Mouse (Mus musculus) ZHBTc4 (cell line): ENCODE measurements around the gene Zfp292.

Experiments
- DNase-seq: peaks from one replicate; pipeline ENCODE4 v3.0.0-alpha.2; 2011; ENCODE audit warnings: low read depth, low spot score

Zfp292 gene

DNA sequence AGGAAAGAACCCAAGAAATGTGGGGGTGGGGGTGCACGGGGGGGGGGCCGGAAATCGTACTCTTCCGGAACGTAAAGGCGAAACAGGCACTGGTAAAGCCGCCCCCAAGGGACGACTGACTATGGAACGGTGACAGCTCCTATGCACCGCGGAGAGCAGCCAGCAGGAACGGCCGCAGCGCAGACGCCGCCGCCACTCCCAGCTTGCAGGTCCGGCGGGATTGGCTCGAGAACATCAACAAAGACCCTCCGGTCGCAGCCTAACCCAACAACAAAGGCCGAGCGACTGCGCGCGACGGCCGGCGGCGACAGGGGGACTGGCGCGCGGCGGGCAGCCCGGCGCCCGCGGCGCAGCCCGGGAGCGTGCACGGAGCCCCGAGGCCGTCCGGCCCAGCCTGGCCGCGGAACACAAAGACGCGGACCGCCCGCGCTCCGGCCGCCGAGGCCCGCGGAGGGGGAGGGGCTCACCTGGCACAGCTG, 430 bp downstream of the Zfp292 start:
- DNase-seq: peak; percentile 86

DNA sequence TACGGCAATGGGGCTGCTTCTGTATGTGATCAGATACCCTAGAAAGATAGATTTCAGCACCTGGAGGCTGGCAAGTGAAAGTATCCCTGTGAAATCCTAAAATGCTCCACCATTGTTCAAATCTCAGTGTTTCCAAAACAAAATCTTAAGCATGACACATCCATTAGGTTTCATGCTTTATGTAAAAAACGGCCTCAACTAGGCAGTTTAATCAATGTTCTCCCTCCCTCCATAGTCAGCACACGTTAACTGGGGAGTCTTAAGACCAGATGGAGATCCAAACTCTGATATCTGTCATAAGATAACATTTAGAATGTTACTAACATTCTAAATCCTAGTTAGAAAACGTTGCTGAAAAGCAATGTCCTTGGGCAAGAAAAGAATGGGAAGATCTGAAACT, 909 bp downstream of the Zfp292 start:
- no peak for DNase-seq

DNA sequence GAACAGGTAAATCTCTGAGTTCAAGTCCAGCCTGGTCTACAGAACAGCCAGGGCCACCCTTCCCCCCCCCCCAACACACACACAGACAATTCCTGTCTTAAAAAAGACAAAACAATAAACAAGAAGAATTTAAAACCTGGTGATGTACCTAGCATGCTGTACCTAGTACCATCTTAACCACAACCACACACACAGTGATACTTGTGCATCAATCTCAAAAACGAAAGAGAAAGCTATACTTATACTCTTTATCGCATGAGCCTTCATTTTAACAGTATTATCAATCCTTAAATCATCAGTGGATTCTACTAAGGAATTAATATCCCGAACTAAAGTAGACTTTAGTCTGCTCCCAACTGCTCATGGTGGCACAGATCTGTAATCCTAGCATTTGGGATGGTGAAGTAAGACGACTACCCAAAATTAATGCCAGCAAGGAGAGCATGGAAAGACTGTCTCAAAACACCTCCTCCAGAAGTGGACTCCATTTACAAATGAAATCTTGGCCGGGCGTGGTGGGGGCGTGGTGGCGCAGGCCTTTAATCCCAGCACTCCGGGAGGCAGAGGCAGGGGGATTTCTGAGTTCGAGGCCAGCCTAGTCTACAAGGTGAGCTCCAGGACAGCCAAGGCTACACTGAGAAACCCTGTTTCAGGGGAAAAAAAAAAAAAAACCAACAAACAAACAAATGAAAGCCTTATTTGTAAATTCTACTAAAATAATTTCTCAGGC, 1.7 kb downstream of the Zfp292 start:
- peak; percentile 75 for DNase-seq

DNA sequence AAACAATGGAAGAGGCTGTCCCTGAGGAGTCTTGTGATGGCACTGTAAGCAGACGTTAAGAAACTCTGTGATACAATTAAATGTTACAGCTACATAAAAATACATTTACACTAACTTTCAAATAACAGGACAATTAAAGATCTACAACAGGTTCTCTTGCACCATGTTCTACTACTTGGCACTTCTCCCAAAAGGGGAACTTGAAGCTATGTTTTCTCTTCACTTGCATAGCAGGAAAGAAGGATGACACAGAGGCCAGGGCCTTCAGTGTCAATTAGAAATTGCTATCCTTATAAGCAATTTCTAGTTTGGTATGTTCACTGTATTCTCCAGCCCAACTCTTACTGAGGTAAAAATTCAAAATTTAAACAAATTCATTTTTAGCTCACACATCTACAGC, 8.5 kb downstream of the Zfp292 start:
- no peak for DNase-seq

DNA sequence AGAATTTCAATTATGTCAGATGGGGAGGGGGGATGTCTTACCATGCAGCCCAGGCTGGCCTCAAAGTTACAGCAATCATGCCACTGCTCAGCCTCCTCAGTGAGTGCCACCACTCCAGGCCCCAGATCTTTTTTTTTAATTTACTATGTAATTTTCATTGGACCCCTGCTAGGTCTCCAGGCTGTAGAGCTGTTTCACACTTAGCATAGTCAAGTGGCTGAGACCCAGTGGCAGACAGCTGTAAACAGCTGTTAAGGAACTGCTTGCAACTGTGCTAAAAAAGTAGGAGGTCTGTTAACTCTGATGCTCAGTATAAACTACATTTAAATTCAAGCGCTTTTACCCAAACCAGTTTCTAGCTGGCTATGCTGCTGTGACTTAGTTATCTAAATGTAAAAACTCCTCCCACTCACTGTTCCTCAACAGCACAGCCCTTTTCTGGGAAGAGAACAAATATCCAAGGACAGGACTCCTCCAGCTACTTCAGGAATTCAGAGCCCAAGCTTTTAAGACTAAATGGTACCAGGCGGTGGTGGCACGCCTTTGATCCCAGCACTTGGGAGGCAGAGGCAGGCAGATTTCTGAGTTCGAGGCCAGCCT, 9.8 kb downstream of the Zfp292 start:
- DNase-seq: peak; percentile 80

DNA sequence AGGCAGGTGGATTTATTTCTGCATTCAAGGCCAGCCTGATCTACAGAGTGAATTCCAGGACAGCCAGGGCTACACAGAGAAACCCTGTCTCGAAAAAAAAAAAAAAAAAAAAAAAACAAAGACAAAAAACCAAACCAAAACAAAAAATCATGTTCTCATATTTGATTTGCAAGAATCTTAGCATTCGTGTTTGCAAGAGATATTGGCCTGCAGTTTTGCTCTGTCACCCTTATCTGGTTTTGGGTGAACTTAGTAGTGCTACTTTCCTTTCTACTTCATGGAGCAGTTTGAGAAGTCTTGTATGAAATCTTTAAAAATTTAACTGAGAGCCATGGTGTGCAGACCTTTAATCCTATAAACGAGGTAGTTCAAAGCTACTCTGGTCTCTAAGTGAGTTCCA, 12.9 kb downstream of the Zfp292 start:
- no peak for DNase-seq

DNA sequence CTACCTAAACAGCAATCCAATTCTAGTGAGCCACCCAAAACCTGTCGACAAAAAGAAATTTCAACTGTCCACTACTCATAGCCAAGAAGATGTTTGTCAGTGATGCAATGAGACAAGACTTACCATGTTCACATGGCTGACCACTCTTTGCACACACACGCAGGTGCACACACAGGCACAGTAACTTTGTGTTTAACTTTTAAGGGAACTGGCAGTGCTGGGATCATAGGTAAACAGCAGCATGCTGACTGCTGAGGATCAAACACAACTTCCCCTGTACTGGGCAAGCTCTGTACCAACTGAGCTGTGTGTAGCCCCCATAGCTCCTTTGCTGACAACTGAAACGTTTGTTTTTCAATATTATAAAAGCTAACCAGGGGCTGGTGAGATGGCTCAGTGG, 21.3 kb downstream of the Zfp292 start:
- no peak for DNase-seq

DNA sequence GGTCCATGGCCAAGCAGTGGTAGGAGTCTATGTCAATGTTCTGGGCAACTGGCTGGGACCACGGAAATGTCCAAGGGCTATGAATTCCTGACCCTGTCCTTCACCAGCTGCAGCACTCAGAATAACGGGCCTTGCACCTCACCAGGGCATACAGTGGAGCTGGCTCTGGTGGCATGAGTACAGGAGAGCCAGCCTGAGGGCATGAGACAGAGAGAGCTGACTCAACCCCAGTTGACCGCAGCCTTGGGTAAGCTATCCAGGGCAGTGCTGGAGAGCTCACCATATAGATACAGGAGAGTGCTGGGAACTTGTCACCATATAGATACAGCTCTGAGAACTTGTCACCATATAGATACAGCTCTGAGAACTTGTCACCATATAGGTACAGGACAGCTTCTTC, 23.3 kb downstream of the Zfp292 start:
- no peak for DNase-seq

DNA sequence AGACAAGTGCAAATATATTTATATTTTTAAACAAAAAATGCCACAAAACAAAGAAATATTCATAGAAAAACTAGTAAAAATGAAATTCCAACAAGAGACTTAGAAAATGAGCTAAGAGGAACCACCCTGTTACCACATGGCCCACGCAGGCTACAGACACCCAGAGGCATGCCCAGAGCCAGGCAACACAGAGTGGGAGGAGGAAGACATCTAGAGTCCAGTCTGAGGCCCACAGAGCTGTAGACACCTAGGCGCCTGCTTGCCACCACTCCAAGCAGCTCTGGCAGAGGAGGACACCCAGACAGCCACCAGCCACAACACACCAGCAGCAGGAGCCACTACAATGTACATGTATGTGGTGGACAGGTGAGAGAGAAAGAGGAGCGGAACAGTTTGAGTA, 23.9 kb downstream of the Zfp292 start:
- DNase-seq: no peak

DNA sequence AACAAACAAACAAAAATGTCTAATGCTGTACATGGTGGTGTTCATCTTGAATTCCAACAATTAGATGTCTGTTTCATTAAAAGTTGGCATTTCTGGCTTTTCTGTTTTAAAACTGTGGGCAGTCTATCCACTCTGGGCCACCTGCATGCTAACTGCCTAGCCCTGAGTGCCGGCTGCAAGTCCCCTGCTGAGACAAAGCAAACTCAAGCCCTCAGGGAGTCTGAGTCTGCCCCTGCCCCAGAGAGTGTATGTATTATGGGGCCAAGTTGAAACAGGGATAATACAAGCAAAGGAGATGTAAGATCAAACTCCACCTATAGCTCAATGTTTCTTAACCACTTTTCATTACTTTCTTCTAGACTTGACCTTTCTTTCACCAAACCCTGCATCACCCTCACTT, 26.8 kb downstream of the Zfp292 start:
- DNase-seq: peak; percentile 63

DNA sequence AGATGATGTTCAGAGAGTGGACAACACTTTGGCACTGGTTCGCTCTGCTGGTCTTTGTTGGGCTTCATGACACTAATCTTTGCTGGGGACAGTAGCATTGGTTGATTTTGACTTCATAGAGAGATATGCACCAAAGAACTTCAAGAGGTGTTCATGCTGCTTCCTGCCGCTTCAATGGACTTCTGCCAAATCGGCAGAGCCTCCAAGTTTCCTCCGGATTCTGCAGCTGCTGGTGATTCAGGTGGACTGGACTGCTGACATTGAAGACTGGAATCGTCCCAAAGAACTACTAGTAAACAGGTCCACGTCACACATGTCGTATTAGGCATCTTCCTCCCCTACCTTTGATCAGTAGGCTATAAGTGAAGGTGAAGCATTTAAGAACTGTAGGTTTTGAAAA, 30.7 kb downstream of the Zfp292 start:
- DNase-seq: no peak

DNA sequence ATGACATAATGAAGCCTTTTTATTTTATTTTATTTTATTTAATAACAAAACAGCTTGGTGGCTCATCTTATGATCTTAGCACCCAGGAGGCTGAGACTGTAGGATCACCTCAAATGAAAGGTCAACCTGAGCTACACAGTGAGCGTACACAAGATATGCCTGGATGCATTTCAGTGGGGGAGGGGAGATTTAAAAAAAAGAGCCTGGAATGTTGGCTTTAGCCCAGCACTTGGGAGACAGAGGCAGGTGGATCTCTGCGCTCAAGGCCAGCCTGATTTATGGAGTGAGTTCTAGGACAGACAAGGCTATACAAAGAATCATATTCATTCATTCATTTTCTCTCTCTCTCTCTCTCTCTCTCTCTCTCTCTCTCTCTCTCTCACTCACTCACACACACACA, 32.6 kb downstream of the Zfp292 start:
- peak; percentile 59 for DNase-seq

DNA sequence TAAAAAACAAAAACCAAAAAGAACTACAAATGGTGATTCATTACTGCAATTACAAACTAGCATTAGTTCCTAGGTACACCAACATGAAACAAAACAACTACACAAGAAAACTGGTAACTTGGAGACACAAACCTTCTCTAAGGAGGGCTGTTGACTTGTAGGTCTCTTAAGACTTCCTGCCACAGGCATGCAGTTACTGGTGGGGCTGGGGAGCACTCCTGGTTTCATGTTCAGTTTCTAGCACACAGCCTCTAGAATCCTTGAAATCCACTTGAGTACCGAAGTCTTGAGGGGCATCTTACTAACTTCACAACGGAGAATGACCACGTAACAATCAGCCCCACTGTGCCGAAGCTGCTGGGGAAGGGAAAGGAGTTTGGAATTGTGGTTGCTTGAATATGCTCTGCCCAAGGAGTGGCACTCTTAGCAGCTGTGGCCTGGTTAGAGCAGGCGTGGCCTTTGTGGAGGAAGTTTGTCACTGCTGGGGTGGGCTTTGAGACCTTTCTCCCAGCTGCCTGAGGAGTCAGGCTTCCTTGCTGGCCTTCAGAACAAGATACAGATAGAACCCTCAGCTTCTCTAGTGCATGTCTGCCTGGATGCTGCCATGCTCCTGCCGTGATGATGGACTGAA, 35.0 kb downstream of the Zfp292 start:
- DNase-seq: peak; percentile 51

DNA sequence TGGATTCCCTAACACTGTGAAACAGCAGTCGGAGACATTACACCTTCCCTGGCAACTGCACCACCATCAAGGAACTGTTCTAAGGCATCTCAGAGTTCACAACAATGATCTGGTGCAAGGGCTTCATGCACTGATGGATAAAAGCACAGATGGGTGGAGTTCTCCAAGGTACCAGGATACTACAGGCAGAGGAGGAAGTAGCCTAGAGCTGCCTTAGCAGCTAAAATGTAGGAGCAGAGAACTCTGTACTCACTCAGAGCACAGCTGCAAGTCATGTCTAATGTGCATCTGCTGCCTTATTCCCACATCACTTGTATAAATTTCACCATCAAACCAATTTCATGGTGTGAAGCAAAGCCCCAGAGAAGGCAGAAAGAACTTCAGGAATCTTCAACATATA, 38.9 kb downstream of the Zfp292 start:
- no peak for DNase-seq

DNA sequence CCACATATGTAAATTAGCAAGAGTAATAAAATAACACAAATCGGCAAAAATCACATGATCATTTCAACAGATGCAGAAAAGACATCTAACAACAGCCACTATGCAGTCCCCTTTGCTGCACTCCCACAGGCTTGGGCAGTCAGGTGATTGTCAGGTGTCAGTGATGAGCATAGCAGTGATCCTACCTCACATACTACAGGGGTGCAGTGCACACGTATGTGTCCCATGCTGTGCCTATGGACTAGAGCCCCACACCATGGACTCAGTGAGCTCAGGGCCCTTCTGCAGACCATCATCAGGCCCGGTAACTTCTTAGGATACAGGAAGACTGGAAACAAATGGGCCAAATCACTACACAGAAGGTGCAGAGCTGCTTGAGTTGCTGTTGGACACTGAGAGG, 39.9 kb downstream of the Zfp292 start:
- no peak for DNase-seq

DNA sequence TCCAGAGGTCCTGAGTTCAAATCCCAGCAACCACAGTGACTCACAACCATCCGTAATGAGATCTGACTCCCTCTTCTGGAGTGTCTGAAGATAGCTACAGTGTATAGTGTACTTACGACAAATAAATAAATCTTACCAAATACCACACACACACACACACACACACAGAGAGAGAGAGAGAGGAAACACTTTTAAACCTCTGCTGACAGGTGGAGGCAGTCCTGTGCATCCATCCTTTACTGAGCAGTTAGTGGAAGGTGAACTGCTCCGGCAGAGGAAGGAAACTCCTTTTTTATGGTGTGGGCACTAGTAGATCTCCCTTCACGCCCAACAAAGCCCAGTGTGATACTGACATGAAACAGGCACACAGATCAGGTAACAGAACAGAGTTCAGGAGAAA, 51.3 kb downstream of the Zfp292 start:
- DNase-seq: no peak

DNA sequence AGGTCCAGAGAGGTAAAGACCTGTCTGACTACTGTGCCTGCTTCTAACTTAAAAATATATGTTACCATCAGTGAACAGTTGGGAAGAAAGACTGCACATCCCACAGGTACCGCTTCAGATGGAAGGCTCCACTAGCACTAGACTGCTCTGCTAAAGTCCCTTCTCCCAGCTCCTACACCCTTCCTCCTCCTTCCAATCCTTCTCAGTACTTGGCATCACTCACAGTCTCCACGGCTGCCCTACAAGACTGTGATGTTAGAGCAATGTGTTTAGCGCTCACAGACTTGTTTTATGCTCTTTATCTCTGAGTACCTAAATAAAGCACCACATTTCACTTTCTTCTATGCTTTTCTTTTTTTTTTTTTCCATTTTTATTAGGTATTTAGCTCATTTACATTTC, 53.3 kb downstream of the Zfp292 start:
- no peak for DNase-seq

DNA sequence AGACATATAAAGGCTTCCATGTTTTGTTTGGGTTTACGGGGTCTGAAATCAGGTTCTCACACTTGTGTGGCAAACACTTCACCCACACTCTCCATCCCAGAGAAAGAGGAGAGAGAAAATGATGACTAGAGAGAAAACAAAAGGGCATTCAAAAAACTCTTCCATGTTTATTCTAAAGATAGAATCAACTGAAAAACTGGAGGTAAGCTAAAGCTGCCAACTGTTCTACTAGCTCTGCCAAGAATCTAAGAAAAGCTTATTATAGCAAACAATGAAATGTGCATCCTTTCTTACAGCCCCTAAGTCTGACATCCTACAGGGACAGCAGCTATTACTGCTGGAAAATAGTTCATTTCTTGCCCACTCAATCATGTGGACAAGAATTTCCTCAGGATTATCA, 58.9 kb downstream of the Zfp292 start:
- no peak for DNase-seq

DNA sequence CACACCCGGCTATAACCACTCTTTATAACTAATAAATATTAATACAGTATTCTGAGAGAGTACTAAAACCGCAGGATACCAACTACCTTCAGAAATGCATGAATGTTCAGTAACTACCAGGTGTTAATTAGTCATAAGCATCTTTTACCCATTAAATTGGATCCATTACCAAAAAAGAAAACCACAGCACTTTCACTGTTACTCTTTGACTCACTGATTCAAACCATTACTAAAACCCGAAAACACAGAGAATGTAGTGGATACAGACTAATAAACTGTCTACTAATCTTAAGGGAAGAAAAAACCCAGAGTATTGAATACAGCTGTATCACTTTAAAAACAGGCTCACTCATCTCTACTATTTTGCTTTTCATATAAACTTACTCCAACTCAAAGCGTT, 62.9 kb downstream of the Zfp292 start:
- DNase-seq: no peak

DNA sequence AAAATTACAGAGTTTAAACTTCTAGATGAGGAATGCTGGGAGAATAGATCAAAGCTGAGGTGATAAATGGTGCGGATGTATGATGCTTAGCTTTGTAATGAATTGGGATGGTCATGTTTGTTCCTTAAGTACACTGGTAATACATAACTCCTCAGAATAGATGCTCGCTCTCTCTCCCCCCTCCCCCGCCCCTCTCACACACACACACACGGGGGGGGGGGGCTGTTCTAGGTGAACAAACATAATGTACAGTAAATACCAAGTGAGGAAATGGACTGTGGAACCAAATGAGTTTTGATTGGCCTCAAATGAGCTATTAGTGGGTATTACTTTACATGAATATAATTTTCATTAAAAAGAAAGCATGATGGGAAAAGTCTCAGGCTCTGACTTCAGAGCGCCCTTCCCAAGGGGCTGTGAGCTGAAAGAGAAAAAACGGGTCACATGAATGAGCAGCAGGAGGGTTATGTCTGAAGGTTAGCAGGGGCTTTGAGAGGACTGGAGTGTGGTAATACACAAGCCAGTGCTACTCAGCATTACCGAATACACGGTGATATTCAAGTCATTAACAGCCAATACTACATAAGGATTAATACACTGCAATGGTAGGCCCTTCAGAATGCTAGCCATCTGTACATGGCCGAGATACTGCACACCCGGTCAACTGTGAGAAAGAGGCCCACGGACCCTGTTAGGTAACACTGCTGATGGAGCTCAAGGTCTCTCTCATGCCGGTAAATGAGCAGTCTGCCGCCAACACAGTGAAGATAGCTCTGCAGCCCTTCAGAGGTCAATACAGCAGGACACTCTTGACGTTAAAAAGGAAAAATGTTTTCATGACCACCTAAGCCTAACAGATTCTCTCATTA, 81.4 kb downstream of the Zfp292 start:
- DNase-seq: no peak

DNA sequence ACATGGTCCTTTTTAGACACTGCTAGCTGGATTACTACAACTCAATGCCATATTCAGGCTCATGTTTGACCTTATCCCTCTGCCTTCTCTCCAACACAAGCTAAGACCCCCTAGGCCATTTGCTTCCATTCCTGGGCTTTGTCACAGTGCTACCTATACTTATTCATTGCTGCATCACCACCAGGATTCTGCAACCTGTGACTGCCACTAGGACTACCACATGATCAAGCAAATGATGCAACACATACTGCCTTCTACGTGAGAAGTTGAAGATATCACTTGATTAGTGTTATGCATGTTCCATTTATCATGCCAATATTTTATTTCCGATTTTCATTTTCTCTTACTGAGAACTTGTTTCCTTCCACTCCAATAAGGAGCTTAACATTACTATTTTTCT, 84.8 kb downstream of the Zfp292 start:
- DNase-seq: no peak

DNA sequence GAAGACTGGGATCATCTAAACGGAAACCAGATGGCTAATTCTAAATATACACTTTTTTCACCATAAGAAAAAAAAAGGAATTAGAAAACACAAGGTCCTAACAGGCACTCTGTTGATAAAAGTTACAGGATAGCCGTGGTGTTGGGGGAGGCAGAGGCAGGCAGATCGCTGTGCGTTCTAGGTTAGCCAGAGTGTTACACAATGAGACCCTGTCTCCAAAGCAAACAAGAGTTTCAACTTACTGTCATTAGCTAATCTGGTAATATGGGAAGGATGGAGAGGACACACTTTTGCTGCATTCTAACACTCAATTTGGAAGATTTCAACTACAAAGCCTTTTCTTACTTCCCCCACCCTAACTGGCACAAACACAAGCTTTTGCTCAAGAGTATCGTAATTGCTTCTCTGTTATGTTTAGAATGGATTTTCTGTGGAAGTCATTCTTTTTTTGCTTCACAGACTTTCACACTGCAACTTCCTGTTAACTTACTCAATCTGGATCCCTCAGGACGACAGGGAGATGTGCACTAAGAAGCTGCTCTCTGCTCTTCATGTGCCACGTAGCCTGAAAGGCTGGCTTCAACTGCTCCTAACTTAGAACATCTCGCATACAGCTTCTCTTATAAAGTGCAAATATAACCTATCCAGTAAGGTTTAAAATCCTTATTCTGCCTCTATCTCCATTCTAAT, 85.3 kb downstream of the Zfp292 start:
- DNase-seq: no peak
